Mouse (Mus musculus) liver, embryonic 13.5 days (tissue): ENCODE results near the gene Arhgap1. TPM values are rescaled to one million over a fixed set of nuclear protein-coding genes. Genes with fewer than 3 reads are reported as not detected.

Experiments
- ATAC-seq: fragments of 200-750 bp; cut with Nextera tagmentation; 2 replicates; pipeline ENCODE4 v1.8.0; 2017; ENCODE audit warnings: low read depth, mild to moderate bottlenecking, moderate number of reproducible peaks, moderate library complexity
- DNase-seq: peaks from one replicate; pipeline ENCODE4 v3.0.0; 2022
- H3K27ac ChIP-seq: fragments of 300-500 bp; sonication (generic); 2 replicates; pipeline ENCODE4 v1.5.1; 2015; ENCODE audit warnings: moderate library complexity, mild to moderate bottlenecking, inconsistent platforms
- H3K27me3 ChIP-seq: fragments of 300-500 bp; sonication (generic); 2 replicates; pipeline ENCODE4 v1.6.1; 2015; ENCODE audit warnings: mild to moderate bottlenecking, inconsistent platforms
- H3K36me3 ChIP-seq: fragments of 300-500 bp; sonication (generic); 2 replicates; pipeline ENCODE4 v1.6.1; 2015; ENCODE audit warnings: mild to moderate bottlenecking, inconsistent platforms
- H3K4me1 ChIP-seq: fragments of 300-500 bp; sonication (generic); replicated peaks from 2 replicates; pipeline ENCODE4 v1.6.1; 2015; ENCODE audit warnings: inconsistent platforms
- H3K4me2 ChIP-seq: fragments of 300-500 bp; sonication (generic); 2 replicates; pipeline ENCODE4 v1.6.1; 2015; ENCODE audit warnings: inconsistent platforms, mild to moderate bottlenecking, moderate library complexity
- H3K4me3 ChIP-seq: fragments of 300-500 bp; sonication (generic); replicated peaks from 2 replicates; pipeline ENCODE4 v1.5.1; 2015; ENCODE audit warnings: mild to moderate bottlenecking, inconsistent platforms
- H3K9ac ChIP-seq: fragments of 300-500 bp; sonication (generic); 2 replicates; pipeline ENCODE4 v1.6.1; 2015; ENCODE audit warnings: mild to moderate bottlenecking, inconsistent platforms
- H3K9me3 ChIP-seq: fragments of 300-500 bp; sonication (generic); replicated peaks from 2 replicates; pipeline ENCODE4 v1.6.1; 2016; ENCODE audit warnings: inconsistent platforms
- WGBS: fragments of 180-500 bp; shearing (Covaris S2); methylation state at CpG from one replicate; pipeline ENCODE4 v1.1.7; 2015; ENCODE audit not compliant: insufficient replicate concordance; 5-methylcytosine and 5-hydroxymethylcytosine counted together
- polyA plus RNA-seq: library from polyadenylated mRNA; unstranded; fragments of >200 nt; fragmentation: Nextera tagmentation; extraction: Ambion mirVana; gene quantifications from 2 replicates; pipeline ENCODE4 v1.2.1, GENCODE M21; 2015

The Arhgap1 gene
- polyA plus RNA-seq, 1 experiment from 2014 or later: 42.3 TPM

DNA sequence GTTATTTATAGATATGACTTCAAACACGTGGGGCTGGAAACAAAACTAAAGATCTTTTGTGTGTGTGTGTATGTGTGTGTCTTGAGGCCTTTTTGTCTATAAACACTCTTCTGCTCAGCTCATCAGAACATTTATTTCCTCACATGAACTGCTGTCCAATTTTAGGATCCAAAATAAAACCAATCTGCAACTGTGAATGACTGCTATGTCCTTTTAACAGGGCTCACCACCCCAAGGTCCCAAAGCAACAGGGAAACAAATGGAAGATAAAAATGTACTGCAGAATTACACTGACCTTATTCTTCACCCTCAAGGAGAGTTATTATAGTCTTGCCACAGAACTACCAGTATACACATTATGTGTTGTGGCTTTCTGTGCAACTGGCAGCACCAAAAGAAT, 49.6 kb downstream of the Arhgap1 start:
- Histone ChIP-seq H3K27me3 (no peaks in the 10 kb centered on the region), H3K4me1 (no peaks in the 10 kb centered on the region), H3K36me3 (peaks cover 4% of the 10 kb centered on the region; the same call in 1 of the 2 replicates), H3K9me3 (no peaks in the 10 kb centered on the region), H3K4me3 (no peak overlapping the region), H3K4me2 (no peak overlapping the region), H3K9ac (no peak overlapping the region), H3K27ac (no peak overlapping the region)
- ATAC-seq: no peak
- no peak for DNase-seq
- 49% methylated on average over 1 of the region's 1 CpGs for WGBS

DNA sequence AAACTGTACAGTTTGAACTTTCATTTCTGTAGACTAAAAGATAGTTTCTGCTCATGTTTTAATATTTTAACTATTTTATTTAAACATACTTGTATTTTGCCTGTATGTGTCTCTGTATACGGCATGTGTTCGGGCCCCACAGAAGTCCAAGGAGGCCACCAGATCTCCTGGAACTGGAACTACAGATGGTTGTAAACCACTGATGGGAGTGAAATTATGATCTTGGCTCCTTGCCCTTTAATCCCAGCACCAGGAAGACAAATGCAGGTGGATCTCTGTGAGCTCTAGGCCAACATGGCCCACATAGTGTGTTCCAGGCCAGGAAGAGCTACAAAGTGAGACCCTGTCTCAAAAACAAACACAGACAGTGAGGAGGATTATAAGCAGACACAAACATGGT, 51.7 kb downstream of the Arhgap1 start:
- no peak overlapping the region for H3K4me3 ChIP-seq
- DNase-seq (no peak), ATAC-seq (no peak)
- WGBS: 87% methylated on average over 2 of the region's 2 CpGs
- no peaks in the 10 kb centered on the region for H3K36me3 ChIP-seq
- H3K4me2 ChIP-seq: no peak overlapping the region
- H3K9me3 ChIP-seq: no peaks in the 10 kb centered on the region
- no peaks in the 10 kb centered on the region for H3K27me3 ChIP-seq
- H3K27ac ChIP-seq: no peak overlapping the region
- no peak overlapping the region for H3K9ac ChIP-seq
- no peaks in the 10 kb centered on the region for H3K4me1 ChIP-seq

DNA sequence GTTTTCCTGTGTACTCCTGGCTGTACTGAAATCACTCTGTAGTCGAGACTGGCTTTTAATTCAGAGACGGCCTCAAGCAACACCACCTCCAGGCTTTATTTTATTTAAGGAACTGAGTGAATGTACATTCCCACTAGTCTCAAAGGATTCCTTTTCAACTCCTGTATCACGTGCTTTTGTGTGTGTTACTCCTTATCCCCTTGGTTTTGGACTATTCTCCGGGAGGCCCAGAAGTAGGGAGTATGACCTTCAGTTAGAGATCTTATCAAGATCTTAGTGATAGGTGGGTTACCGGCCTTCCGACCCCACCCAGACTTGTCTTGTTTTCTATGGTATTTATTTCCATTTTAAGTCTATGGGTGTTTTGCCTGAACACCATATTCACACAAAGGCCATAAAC, 56.1 kb downstream of the Arhgap1 start:
- Histone ChIP-seq H3K9me3 (no peaks in the 10 kb centered on the region), H3K36me3 (no peaks in the 10 kb centered on the region), H3K9ac (no peak overlapping the region), H3K27me3 (no peaks in the 10 kb centered on the region), H3K4me1 (peaks cover 12% of the 10 kb centered on the region), H3K27ac (no peak overlapping the region), H3K4me3 (no peak overlapping the region), H3K4me2 (no peak overlapping the region)
- 68% methylated on average over 6 of the region's 6 CpGs for WGBS
- no peak for ATAC-seq
- no peak for DNase-seq

DNA sequence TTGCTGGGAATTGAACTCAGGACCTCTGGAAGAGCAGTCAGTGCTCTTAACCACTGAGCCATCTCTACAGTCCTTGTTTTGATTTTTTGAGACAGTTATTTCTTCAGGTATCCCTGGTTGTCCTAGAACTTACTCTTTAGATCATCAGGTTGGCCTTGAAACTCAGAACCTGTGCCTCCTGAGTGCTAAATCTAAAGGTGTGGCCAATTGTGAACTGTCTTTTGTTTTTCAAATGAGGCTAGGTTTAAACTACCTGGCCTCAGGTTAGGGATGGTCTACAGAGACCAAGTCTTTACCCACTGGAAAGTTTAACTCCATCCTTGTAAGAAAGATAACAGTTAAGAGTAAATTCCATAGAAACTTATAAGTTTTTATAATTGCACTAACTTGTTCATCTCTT, 56.8 kb downstream of the Arhgap1 start:
- H3K4me2 ChIP-seq: no peak overlapping the region
- no peak overlapping the region for H3K9ac ChIP-seq
- no peak for ATAC-seq
- no peak for DNase-seq
- no peaks in the 10 kb centered on the region for H3K36me3 ChIP-seq
- H3K27ac ChIP-seq: no peak overlapping the region
- H3K4me3 ChIP-seq: no peak overlapping the region
- H3K27me3 ChIP-seq: no peaks in the 10 kb centered on the region
- peaks cover 15% of the 10 kb centered on the region for H3K4me1 ChIP-seq
- no peaks in the 10 kb centered on the region for H3K9me3 ChIP-seq

DNA sequence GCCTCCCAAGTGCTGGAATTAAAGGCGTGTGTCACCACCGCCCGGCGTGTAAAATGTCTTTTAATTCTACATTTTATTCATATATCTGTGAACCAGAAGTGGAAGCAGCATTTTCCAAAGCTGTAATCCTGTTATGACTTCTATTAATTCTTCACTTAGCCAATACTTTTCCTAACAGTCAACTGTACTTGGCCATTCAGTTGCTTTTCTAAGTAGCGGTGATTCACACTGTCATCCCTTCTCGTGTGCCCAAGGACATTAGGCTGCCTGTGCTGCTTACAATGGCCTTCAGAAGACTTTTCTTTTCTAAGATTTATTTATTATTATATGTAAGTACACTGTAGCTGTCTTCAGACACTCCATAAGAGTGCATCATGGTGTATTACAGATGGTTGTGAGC, 58.7 kb downstream of the Arhgap1 start:
- H3K9me3 ChIP-seq: no peaks in the 10 kb centered on the region
- H3K4me1 ChIP-seq: peaks cover 28% of the 10 kb centered on the region
- no peak overlapping the region for H3K9ac ChIP-seq
- WGBS: 87% methylated on average over 6 of the region's 6 CpGs
- H3K27ac ChIP-seq: no peak overlapping the region
- ATAC-seq (no peak), DNase-seq (no peak)
- H3K27me3 ChIP-seq: no peaks in the 10 kb centered on the region
- 0 out of 2 replicates have a peak, but pooled peaks cover 3% of the 10 kb centered on the region for H3K36me3 ChIP-seq
- no peak overlapping the region for H3K4me2 ChIP-seq
- no peak overlapping the region for H3K4me3 ChIP-seq

GRCm38 (mm10) chr2:91710272-91711234, 60.9 kb downstream of the Arhgap1 start, which contains the start of the genes Atg13 and Harbi1:
TSS of gene Atg13 (minus strand) at chr2:91710576.
TSS of gene Harbi1 (plus strand) at chr2:91710852.
- H3K4me1 ChIP-seq: peaks cover 28% of the 10 kb centered on the region
- DNase-seq (peak; percentile 89), ATAC-seq (peak; percentile 98)
- under 1% methylated on average over 66 of the region's 66 CpGs for WGBS
- H3K4me2 ChIP-seq: peak within 1 kb of the TSS; percentile 89
- H3K9me3 ChIP-seq: no peaks in the 10 kb centered on the region
- H3K27me3 ChIP-seq: no peaks in the 10 kb centered on the region
- peak within 1 kb of the TSS; percentile 77 for H3K4me3 ChIP-seq
- H3K9ac ChIP-seq: peak within 1 kb of the TSS; percentile 79
- 0 out of 2 replicates have a peak, but pooled peaks cover 3% of the 10 kb centered on the region for H3K36me3 ChIP-seq
- peak within 1 kb of the TSS; percentile 88 for H3K27ac ChIP-seq

- Histone ChIP-seq H3K4me1 (peaks cover 28% of the 10 kb centered on the region), H3K27me3 (no peaks in the 10 kb centered on the region), H3K36me3 (0 out of 2 replicates have a peak, but pooled peaks cover 6% of the 10 kb centered on the region), H3K4me2 (peak overlapping the region; percentile 89), H3K4me3 (peak overlapping the region; percentile 77), H3K9ac (peak overlapping the region; percentile 79), H3K27ac (peak overlapping the region; percentile 88), H3K9me3 (no peaks in the 10 kb centered on the region)
- 3% methylated on average over 8 of the region's 8 CpGs for WGBS
- 0 out of 2 replicates have a peak, but pooled peaks have one; percentile 2 for ATAC-seq
- no peak for DNase-seq
Measured at GRCm38 (mm10) chr2:91711256-91711925, 61.7 kb downstream of the Arhgap1 start.

DNA sequence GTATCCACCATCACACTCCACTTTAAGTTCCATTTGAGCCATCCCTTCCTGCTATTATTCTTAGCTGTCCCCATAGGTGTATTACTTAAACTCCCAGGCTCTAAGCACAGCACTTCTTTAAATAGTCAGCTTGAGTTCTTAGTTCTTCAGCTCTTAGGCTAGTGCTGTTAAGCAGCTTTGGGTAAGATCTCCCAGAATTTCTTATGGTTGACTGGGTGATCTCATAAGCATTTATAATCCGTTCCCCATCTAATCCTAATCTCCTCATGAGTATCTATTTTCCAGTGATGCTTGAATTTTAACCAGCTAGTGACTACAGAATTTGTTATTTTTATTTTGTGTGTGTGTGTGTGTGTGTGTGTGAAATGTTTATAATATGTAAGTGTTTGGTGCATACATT, 65.3 kb downstream of the Arhgap1 start:
- H3K4me2 ChIP-seq: no peak overlapping the region
- H3K4me1 ChIP-seq: peaks cover 17% of the 10 kb centered on the region
- DNase-seq (no peak), ATAC-seq (no peak)
- no peak overlapping the region for H3K27ac ChIP-seq
- no peaks in the 10 kb centered on the region for H3K27me3 ChIP-seq
- H3K9me3 ChIP-seq: no peaks in the 10 kb centered on the region
- H3K9ac ChIP-seq: no peak overlapping the region
- 72% methylated on average over 1 of the region's 1 CpGs for WGBS
- H3K36me3 ChIP-seq: 0 out of 2 replicates have a peak, but pooled peaks cover 8% of the 10 kb centered on the region
- H3K4me3 ChIP-seq: no peak overlapping the region

DNA sequence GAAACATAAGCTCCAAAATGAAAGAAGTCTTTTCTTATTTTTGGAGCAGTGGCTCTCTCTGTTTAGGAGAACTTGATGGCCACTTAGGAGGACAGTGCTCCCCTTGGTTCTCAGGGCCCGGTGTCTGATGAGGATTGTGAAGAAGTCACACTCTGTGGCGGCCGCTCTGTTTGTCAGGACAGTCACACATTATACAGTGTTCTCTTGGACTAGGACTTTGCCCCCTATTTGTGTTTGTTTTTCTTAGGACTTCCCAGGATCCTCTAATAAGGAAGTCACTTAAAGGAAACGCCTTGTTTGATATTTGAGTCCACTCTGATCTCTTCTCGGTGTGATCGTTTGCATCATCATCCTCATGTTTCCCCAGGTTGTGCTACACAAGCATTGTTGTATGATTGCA, 68.6 kb downstream of the Arhgap1 start:
- H3K4me2 ChIP-seq: 0 out of 2 replicates have a peak overlapping the region, but pooled peaks have one; percentile 0
- no peak for DNase-seq

More for the DNA sequence above, 68.6 kb downstream of the Arhgap1 start:
- Histone ChIP-seq H3K27me3 (no peaks in the 10 kb centered on the region), H3K4me1 (no peaks in the 10 kb centered on the region; the same call in 1 of the 2 replicates), H3K9me3 (no peaks in the 10 kb centered on the region), H3K4me3 (no peak overlapping the region), H3K36me3 (peaks cover 12% of the 10 kb centered on the region), H3K27ac (no peak overlapping the region), H3K9ac (no peak overlapping the region)
- ATAC-seq: no peak
- 68% methylated on average over 6 of the region's 6 CpGs for WGBS
